Mouse (Mus musculus) embryonic facial prominence, embryonic 12.5 days (tissue): Measurements from ENCODE around the gene Eid2b. TPM values are rescaled to one million over a fixed set of nuclear protein-coding genes. Genes with fewer than 3 reads are reported as not detected.
"Not testable (repeated sequence)": the region's sequence is repeated elsewhere in the genome, so short reads cannot be mapped to it uniquely, and the experiment has no call there.

Experiments
- ATAC-seq: fragments of 200-750 bp; cut with Nextera tagmentation; 2 replicates; pipeline ENCODE4 v1.8.0; 2017; ENCODE audit not compliant: insufficient number of reproducible peaks, insufficient read depth, low FRiP score, low TSS enrichment
- H3K27ac ChIP-seq: fragments of 300-500 bp; sonication (generic); 2 replicates; pipeline ENCODE4 v1.5.1; 2016; ENCODE audit warnings: mild to moderate bottlenecking
- H3K27me3 ChIP-seq: fragments of 300-500 bp; sonication (generic); 2 replicates; pipeline ENCODE4 v1.6.1; 2016; ENCODE audit warnings: mild to moderate bottlenecking, moderate library complexity
- H3K36me3 ChIP-seq: fragments of 300-500 bp; sonication (generic); 2 replicates; pipeline ENCODE4 v1.6.1; 2016; ENCODE audit warnings: mild to moderate bottlenecking
- H3K4me1 ChIP-seq: fragments of 300-500 bp; sonication (generic); 2 replicates; pipeline ENCODE4 v1.6.1; 2016
- H3K4me2 ChIP-seq: fragments of 300-500 bp; sonication (generic); replicated peaks from 2 replicates; pipeline ENCODE4 v1.6.1; 2016; ENCODE audit warnings: mild to moderate bottlenecking, moderate library complexity
- H3K4me3 ChIP-seq: fragments of 300-500 bp; sonication (generic); 2 replicates; pipeline ENCODE4 v1.5.1; 2016; ENCODE audit warnings: mild to moderate bottlenecking
- H3K9ac ChIP-seq: fragments of 300-500 bp; sonication (generic); 2 replicates; pipeline ENCODE4 v1.6.1; 2016; ENCODE audit warnings: mild to moderate bottlenecking, moderate library complexity
- H3K9me3 ChIP-seq: fragments of 300-500 bp; sonication (generic); 2 replicates; pipeline ENCODE4 v1.6.1; 2016; ENCODE audit warnings: mild to moderate bottlenecking, moderate library complexity
- WGBS: fragments of 180-500 bp; shearing (Covaris S2); methylation state at CpG from one replicate; pipeline ENCODE4 v1.1.7; 2016; 5-methylcytosine and 5-hydroxymethylcytosine counted together
- polyA plus RNA-seq: library from polyadenylated mRNA; unstranded; fragments of >200 nt; fragmentation: Nextera tagmentation; extraction: Ambion mirVana; gene quantifications from 2 replicates; pipeline ENCODE4 v1.2.1, GENCODE M21; 2016

The Eid2b gene
- 19.2 and 19.5 TPM in 2 replicates for polyA plus RNA-seq

DNA sequence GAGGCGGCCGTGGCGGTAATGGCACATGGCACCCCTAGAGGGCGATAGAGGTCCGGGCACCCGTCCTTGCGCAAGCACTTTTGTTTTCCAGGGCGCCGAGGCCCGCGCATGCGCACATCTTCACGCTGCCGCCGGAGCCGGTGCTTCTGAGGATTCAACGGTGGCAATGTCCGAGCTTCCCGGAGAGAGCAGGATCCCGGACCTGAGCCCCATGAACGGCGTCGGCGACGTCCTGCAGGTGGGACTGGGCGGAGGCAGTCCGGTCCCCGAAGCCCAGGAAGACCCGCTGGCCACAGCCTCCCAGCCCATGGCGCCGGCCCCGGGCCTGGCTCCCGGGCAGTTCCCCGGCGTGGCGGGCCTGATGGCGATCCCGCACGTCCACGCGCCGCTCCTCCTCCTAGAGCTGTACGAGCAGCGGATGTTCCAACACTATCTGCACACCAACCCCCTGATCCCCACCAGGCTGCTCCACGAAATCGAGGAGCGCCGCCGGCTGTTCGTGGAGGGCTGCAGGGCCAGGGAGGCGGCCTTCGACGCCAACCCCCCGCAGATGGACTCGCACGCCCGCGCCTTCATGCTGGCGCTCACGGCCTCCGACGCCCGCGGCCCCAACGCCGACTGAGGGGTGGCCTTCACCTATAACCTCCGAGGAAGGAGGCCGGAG lies at the start of gene Eid2b:
Gene Eid2b, plus strand, starts transcription at position 125 of the 664 bp plus-strand sequence.
- Histone ChIP-seq H3K27me3 (no peaks in the 10 kb centered on the region), H3K4me3 (peak within 1 kb of the TSS; percentile 57), H3K9me3 (no peaks in the 10 kb centered on the region), H3K27ac (peak within 1 kb of the TSS; percentile 64; the same call in 1 of the 2 replicates), H3K4me2 (peak within 1 kb of the TSS; percentile 85), H3K36me3 (peaks cover 15% of the 10 kb centered on the region), H3K4me1 (peaks cover 8% of the 10 kb centered on the region; the same call in 1 of the 2 replicates), H3K9ac (peak within 1 kb of the TSS; percentile 75)
- WGBS = 4% methylated on average over 68 of the region's 68 CpGs
- peak; percentile 73 for ATAC-seq

DNA sequence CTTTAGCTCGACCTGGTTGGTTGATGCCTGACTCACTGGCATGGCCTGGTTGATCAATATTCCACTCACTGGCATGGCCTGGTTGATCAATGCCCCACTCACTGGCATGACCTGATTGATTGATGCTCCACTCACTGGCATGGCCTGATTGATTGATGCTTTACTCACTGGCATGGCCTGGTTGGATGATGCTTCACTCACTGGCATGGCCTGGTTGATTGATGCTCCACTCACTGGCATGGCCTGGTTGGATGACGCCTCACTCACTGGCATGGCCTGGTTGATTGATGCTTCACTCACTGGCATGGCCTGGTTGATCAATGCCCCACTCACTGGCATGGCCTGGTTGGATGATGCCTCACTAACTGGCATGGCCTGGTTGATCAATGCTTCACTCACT lies 33.6 kb upstream of the Eid2b start:
- H3K4me2 ChIP-seq, H3K9me3 ChIP-seq, H3K4me3 ChIP-seq, H3K9ac ChIP-seq, H3K36me3 ChIP-seq, H3K4me1 ChIP-seq, H3K27me3 ChIP-seq, ATAC-seq, H3K27ac ChIP-seq: not testable (repeated sequence)
- 69% methylated on average over 2 of the region's 2 CpGs for WGBS

DNA sequence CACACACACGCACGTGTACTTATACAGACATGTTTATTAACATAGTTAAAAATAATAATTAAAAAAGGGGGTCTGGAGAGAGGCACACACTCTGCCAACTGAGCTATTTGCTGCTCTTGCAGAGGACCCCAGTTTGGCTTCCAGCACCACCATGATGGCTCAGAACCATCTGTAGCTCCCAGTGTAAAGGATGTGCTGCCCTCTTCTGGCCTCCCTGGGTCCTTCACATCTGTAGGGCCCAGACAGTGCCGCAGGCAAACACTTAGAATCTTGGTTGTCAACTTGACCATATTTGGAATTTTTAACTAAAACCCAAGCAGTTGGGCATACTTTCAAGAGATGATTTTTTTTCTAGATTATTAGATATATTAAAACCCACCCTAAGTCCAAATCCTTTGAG lies 28.6 kb upstream of the Eid2b start:
- no peak for ATAC-seq
- Histone ChIP-seq H3K4me2 (no peak overlapping the region), H3K27ac (no peak overlapping the region), H3K4me1 (no peaks in the 10 kb centered on the region), H3K27me3 (no peaks in the 10 kb centered on the region), H3K9me3 (0 out of 2 replicates have a peak, but pooled peaks cover 3% of the 10 kb centered on the region), H3K9ac (no peak overlapping the region), H3K4me3 (no peak overlapping the region), H3K36me3 (no peaks in the 10 kb centered on the region)
- WGBS = 85% methylated on average over 3 of the region's 3 CpGs

DNA sequence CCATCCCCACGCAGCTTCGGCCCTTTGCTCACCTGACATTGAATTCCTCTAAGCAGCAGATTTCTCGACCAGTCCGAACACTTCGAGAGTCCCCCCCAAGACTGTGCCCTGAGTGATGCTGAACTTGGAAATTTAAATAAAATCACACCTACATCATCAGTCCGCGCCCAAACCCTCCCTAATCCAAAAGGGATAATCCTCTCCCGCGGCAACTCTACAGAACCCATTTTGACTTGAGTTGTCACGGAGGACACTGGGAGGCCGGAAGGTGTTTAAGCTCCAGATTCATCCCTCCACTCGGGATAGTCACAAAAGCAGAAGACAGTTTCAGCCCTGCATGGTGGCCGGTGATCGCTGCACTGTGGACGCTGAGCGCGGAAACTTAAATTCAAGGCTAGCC lies 25.6 kb upstream of the Eid2b start:
- H3K9me3 ChIP-seq = 0 out of 2 replicates have a peak, but pooled peaks cover 3% of the 10 kb centered on the region
- no peak for ATAC-seq
- WGBS = 91% methylated on average over 17 of the region's 17 CpGs

DNA sequence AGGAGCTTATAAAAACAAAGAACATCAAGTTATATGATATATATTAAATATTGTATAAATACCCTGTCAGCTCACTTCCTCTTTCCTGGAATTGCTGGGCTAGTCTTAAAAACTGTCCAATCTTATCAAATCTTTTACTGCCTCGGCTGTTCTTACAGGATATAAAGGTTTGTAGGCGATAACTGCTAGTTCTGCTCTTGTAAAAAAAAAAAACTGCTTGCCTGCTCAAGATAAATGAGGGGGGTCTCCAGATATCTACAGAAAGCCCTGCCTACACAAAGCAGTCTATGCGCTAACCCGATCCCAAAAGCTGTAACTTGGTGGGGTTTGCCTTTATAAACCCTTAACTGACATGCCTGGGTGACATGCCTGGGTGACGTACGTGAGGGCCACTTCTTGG lies 22.9 kb upstream of the Eid2b start:
- no peak overlapping the region for H3K27ac ChIP-seq
- H3K4me1 ChIP-seq = no peaks in the 10 kb centered on the region
- H3K36me3 ChIP-seq = no peaks in the 10 kb centered on the region
- no peak overlapping the region for H3K4me3 ChIP-seq
- H3K9ac ChIP-seq = no peak overlapping the region
- ATAC-seq = no peak
- WGBS = 90% methylated on average over 6 of the region's 6 CpGs
- no peaks in the 10 kb centered on the region for H3K27me3 ChIP-seq
- H3K9me3 ChIP-seq = 0 out of 2 replicates have a peak, but pooled peaks cover 3% of the 10 kb centered on the region
- no peak overlapping the region for H3K4me2 ChIP-seq

More for the DNA sequence above, 25.6 kb upstream of the Eid2b start:
- H3K27ac ChIP-seq = no peak overlapping the region
- no peaks in the 10 kb centered on the region for H3K27me3 ChIP-seq
- no peaks in the 10 kb centered on the region for H3K36me3 ChIP-seq
- H3K4me3 ChIP-seq = no peak overlapping the region
- H3K4me2 ChIP-seq = no peak overlapping the region
- no peaks in the 10 kb centered on the region for H3K4me1 ChIP-seq
- no peak overlapping the region for H3K9ac ChIP-seq

DNA sequence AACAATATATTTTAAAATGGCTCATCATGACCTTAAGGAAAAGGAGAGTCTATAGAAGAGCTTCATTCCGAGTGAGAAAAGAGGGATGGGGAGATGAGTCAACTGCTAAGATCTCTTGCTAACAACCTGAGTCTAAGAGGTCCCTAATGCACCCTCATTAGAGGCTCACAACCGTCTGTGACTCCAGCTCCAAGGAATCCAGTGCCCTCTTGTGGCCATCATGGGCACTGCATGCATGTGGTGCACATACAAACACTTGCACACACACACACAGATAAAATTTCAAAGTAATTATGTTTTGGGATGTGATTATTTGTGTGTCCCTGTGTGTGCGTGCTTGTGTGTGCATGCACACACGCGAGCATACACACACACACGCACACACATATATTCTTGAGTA lies 22.1 kb upstream of the Eid2b start:
- Histone ChIP-seq H3K4me1 (no peaks in the 10 kb centered on the region), H3K4me2 (no peak overlapping the region), H3K9ac (no peak overlapping the region), H3K27me3 (no peaks in the 10 kb centered on the region), H3K4me3 (no peak overlapping the region), H3K9me3 (0 out of 2 replicates have a peak, but pooled peaks cover 3% of the 10 kb centered on the region), H3K36me3 (no peaks in the 10 kb centered on the region), H3K27ac (no peak overlapping the region)
- no peak for ATAC-seq
- 81% methylated on average over 6 of the region's 6 CpGs for WGBS

DNA sequence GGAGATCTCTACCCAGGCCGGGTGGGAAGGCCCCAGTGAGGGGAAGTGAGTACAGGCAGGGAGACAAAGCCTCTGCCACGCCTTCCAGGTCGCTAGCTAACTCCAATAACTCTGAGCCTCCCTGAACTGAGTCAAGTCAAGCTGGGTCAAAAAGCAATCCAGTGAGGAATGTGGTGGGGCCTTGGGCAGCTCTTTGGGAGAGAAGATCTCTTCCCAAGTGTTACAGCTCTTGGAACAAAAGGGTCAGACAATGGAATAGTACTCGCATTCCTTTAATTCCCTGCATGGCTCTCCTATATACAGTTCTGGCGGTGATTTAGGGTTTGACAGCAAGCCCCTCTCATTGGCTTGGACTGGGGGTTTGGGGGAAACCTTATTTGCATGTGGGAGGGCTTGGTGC lies 14.7 kb upstream of the Eid2b start:
- ATAC-seq = no peak
- Histone ChIP-seq H3K4me2 (no peak overlapping the region), H3K36me3 (no peaks in the 10 kb centered on the region), H3K27ac (no peak overlapping the region), H3K9ac (no peak overlapping the region), H3K4me3 (no peak overlapping the region), H3K27me3 (no peaks in the 10 kb centered on the region), H3K9me3 (no peaks in the 10 kb centered on the region), H3K4me1 (no peaks in the 10 kb centered on the region)
- WGBS = 52% methylated on average over 5 of the region's 5 CpGs

DNA sequence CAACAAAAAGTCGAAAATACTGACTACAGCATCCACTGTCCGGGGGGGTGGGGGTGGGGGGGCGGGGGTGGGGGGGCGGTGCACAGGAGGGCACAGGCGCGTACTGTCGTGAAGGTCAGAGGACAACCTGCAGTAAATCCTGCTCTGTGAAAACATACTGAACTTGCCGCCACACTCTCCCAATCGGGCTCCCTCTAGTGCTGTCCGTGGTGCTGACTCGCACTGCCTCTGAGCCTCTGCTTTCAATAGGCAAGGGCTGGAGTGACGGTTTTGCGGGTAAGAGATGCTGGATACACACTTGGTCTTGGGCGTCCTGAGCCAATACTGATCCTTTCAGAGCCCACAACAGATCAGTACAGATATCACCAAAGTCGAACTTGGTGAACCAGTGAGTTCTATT lies 13.8 kb upstream of the Eid2b start:
- no peak for ATAC-seq
- Histone ChIP-seq H3K9me3 (no peaks in the 10 kb centered on the region), H3K36me3 (no peaks in the 10 kb centered on the region), H3K4me2 (no peak overlapping the region), H3K27me3 (no peaks in the 10 kb centered on the region), H3K27ac (no peak overlapping the region), H3K4me3 (no peak overlapping the region), H3K9ac (no peak overlapping the region), H3K4me1 (peaks cover 3% of the 10 kb centered on the region; the same call in 1 of the 2 replicates)
- 7% methylated on average over 15 of the region's 15 CpGs for WGBS

DNA sequence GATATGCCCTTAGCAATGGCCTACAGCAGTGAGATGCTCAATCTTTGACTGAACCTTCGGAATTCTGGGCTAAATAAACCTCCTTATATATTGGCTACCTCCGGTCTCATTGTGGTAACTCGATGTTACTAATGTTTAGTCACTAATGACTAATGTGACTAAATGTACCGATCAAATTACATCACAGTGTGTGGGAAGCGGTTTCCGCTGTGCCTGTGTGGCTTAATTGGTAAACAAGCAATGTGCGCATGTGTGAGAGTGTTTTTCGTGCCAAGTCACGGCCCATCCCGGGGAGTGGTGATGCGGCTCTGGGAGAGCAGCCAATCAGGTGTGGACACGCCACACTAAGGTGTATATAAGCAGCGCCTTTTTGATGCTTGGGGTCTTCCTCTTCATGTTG lies 12.1 kb upstream of the Eid2b start:
- ATAC-seq = no peak
- H3K36me3 ChIP-seq = 0 out of 2 replicates have a peak, but pooled peaks cover 5% of the 10 kb centered on the region
- H3K27ac ChIP-seq = no peak overlapping the region
- no peak overlapping the region for H3K4me2 ChIP-seq
- H3K4me3 ChIP-seq = no peak overlapping the region
- no peaks in the 10 kb centered on the region for H3K27me3 ChIP-seq
- no peaks in the 10 kb centered on the region for H3K9me3 ChIP-seq
- H3K9ac ChIP-seq = no peak overlapping the region
- WGBS = 88% methylated on average over 13 of the region's 13 CpGs
- peaks cover 4% of the 10 kb centered on the region; the same call in 1 of the 2 replicates for H3K4me1 ChIP-seq

DNA sequence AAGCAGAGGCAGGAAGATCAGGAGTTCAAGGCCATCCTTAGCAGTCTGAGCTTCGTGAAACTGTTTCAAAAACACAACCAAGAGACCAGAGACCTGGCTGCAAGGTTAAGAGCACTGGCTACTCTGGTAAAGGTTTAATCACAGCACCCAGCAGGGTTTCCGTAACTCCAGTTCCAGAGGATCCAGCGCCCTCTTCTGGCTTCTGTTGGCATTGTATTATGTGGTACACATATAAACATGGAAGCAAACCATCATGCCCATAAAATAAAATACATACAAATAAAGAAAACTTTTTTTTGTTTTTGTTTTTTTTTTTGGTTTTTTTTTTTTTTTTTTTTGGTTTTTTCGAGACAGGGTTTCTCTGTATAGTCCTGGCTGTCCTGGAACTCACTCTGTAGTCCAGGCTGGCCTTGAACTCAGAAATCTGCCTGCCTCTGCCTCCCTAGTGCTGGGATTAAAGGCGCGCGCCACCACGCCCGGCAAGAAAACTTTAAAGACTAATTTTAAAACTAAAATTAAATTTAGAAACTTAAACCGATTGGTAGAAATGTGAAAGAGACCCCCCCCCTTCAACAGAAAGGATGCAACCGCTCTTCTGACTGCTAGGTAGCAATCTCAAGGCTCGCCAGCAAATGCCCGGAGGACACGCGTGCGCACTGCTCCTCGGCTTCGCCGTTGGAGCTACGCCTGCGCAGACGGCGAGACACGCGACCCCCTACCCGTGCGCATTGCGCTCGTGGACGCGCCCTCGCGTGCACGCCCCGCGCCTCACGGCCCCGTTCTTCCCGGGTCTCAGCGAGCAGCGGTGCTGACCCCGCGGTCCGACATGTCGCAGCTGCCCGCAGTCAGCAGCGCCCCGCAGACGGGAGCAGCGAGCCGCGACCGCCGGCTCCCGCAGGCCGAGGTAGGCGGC lies 10.2 kb upstream of the Eid2b start, which contains the start of gene Eid2:
Gene Eid2, plus strand, starts transcription at position 753 of the 913 bp plus-strand sequence.
- Histone ChIP-seq H3K4me3 (peak within 1 kb of the TSS; percentile 87), H3K9me3 (no peaks in the 10 kb centered on the region), H3K36me3 (peaks cover 19% of the 10 kb centered on the region), H3K9ac (peak within 1 kb of the TSS; percentile 99), H3K27ac (peak within 1 kb of the TSS; percentile 92), H3K4me2 (peak within 1 kb of the TSS; percentile 73), H3K4me1 (peaks cover 4% of the 10 kb centered on the region; the same call in 1 of the 2 replicates), H3K27me3 (no peaks in the 10 kb centered on the region)
- WGBS = 6% methylated on average over 56 of the region's 57 CpGs
- peak; percentile 87 for ATAC-seq

DNA sequence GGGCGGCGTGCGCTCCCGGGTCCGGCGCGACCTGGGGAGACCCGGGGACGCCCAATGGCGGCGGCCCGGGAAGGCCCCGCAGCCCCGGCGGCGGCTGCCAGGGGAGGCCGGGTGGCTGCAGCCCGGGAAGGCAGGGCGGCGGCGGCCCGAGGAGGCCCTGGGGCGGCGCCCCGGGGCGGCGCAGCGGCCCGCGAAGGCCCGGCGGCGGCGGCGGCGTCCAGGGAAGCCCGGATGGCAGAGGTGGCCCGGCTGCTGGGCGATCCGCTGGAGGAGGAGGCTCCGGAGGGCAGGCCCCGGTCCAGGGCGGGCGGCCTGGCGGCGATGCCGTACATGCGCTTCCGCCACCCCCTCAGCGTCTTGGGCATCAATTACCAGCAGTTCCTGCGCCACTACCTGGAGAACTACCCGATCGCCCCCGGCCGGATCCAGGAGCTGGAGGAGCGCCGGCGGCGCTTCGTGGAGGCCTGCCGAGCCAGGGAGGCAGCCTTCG lies 9.5 kb upstream of the Eid2b start:
- no peaks in the 10 kb centered on the region for H3K27me3 ChIP-seq
- peak overlapping the region; percentile 87 for H3K4me3 ChIP-seq
- peaks cover 26% of the 10 kb centered on the region for H3K36me3 ChIP-seq
- H3K27ac ChIP-seq = peak overlapping the region; percentile 92
- H3K9ac ChIP-seq = peak overlapping the region; percentile 99
- no peaks in the 10 kb centered on the region for H3K9me3 ChIP-seq
- peaks cover 4% of the 10 kb centered on the region; the same call in 1 of the 2 replicates for H3K4me1 ChIP-seq
- H3K4me2 ChIP-seq = peak overlapping the region; percentile 73
- under 1% methylated on average over 43 of the region's 62 CpGs for WGBS
- peak; percentile 67 for ATAC-seq
